ENCODE assay signal across 9 mouse cellular contexts in genomic region chr17:65872051-65872450, GRCm38 (mm10). TPM values are rescaled to one million over a fixed set of nuclear protein-coding genes. Genes with fewer than 3 reads are reported as not detected.
DNase-seq lines count a peak whose midpoint lies in the region; ATAC-seq and TF ChIP-seq lines count a peak whose summit lies in the region.
"Had no signal": no experiment of that assay in that cellular context is flagged by ENCODE, and none has a peak within 500 bp of the region (broad histone marks: within the 10 kb centered on the region; RNA-seq: fewer than 3 reads in every experiment).

No protein-coding gene starts in this region.

- no peak overlapping the region for H3K4me3 ChIP-seq in hindbrain, embryonic 11.5 days (ENCODE audit: low read depth, low read length)
- H3K4me3 ChIP-seq in hindbrain, embryonic 16.5 days (ENCODE audit: low read length), result no peak overlapping the region
- H3K4me3 ChIP-seq in hindbrain, postnatal 0 days (ENCODE audit: low read length), result no peak overlapping the region
- H3K4me3 ChIP-seq: heart, embryonic 12.5 days had no signal

- H3K36me3 ChIP-seq in hindbrain, embryonic 11.5 days (ENCODE audit: control insufficient read depth, insufficient read depth, low read length), result no peaks in the 10 kb centered on the region
- no peaks in the 10 kb centered on the region for H3K36me3 ChIP-seq in hindbrain, embryonic 16.5 days (ENCODE audit: control insufficient read depth, insufficient read depth, low read length)
- H3K36me3 ChIP-seq in hindbrain, postnatal 0 days (ENCODE audit: insufficient read depth, low read length), result no peaks in the 10 kb centered on the region

- H3K4me1 ChIP-seq in hindbrain, embryonic 11.5 days (replicated peaks; ENCODE audit: control insufficient read depth, insufficient read depth, low read length), result no peaks in the 10 kb centered on the region
- peaks cover 9% of the 10 kb centered on the region for H3K4me1 ChIP-seq in hindbrain, embryonic 16.5 days (ENCODE audit: control insufficient read depth, insufficient read depth, low read depth, low read length)
- peaks cover 13% of the 10 kb centered on the region for H3K4me1 ChIP-seq in hindbrain, postnatal 0 days (ENCODE audit: insufficient read depth, low read length)

- no peak for ATAC-seq in hindbrain, embryonic 11.5 days (ENCODE audit: low FRiP score)
- ATAC-seq in hindbrain, embryonic 16.5 days, result no peak
- ATAC-seq in hindbrain, postnatal 0 days, result no peak

- no peak for DNase-seq in hindbrain, embryonic 11.5 days (ENCODE audit: low spot score)
- DNase-seq in thymus, postnatal 0 days (ENCODE audit: low spot score), result peak; percentile 46
- DNase-seq in thymus, postnatal 36 days, result no peak
- no peak for DNase-seq in hindbrain, postnatal 0 days (ENCODE audit: low spot score)
- peak; percentile 18 for DNase-seq in thymus, postnatal 25 days
- DNase-seq in frontal cortex, postnatal 10 days (ENCODE audit: low spot score in 2 of 2), result no peak
- no peak for DNase-seq in T-cell, adult 2 months (ENCODE audit: low spot score)

- H3K9ac ChIP-seq in hindbrain, embryonic 11.5 days (ENCODE audit: low read depth, low read length), result no peak overlapping the region
- no peak overlapping the region for H3K9ac ChIP-seq in hindbrain, embryonic 16.5 days (ENCODE audit: low read depth, low read length)
- no peak overlapping the region for H3K9ac ChIP-seq in hindbrain, postnatal 0 days (replicated peaks; ENCODE audit: low read length)
- H3K9ac ChIP-seq: heart, embryonic 12.5 days had no signal

- 0 out of 2 replicates have a peak overlapping the region, but pooled peaks have one; percentile 17 for H3K27ac ChIP-seq in hindbrain, embryonic 11.5 days (ENCODE audit: low read depth, low read length)
- no peak overlapping the region for H3K27ac ChIP-seq in hindbrain, embryonic 16.5 days (ENCODE audit: low read depth, low read length)
- peak overlapping the region; percentile 36; the same call in 1 of the 2 replicates for H3K27ac ChIP-seq in hindbrain, postnatal 0 days

- WGBS in hindbrain, embryonic 11.5 days, result 74% methylated on average over 6 of the region's 6 CpGs
- 63% methylated on average over 6 of the region's 6 CpGs for WGBS in hindbrain, embryonic 16.5 days
- 63% methylated on average over 6 of the region's 6 CpGs for WGBS in hindbrain, postnatal 0 days

- H3K27me3 ChIP-seq in hindbrain, embryonic 11.5 days (ENCODE audit: control insufficient read depth, insufficient read depth, low read length), result no peaks in the 10 kb centered on the region
- no peaks in the 10 kb centered on the region for H3K27me3 ChIP-seq in hindbrain, embryonic 16.5 days (replicated peaks; ENCODE audit: control insufficient read depth, insufficient read depth, low read length)
- H3K27me3 ChIP-seq in hindbrain, postnatal 0 days (ENCODE audit: insufficient read depth, low read length), result no peaks in the 10 kb centered on the region
- H3K27me3 ChIP-seq: heart, embryonic 12.5 days had no signal

- H3K4me2 ChIP-seq in hindbrain, embryonic 11.5 days (replicated peaks; ENCODE audit: low read depth, low read length), result no peak overlapping the region
- H3K4me2 ChIP-seq in hindbrain, embryonic 16.5 days (ENCODE audit: low read length), result no peak overlapping the region
- H3K4me2 ChIP-seq in hindbrain, postnatal 0 days (ENCODE audit: low read depth, low read length), result no peak overlapping the region
- H3K4me2 ChIP-seq: heart, embryonic 12.5 days had no signal

- H3K9me3 ChIP-seq in hindbrain, embryonic 11.5 days (ENCODE audit: control insufficient read depth, low read length), result no peaks in the 10 kb centered on the region
- no peaks in the 10 kb centered on the region for H3K9me3 ChIP-seq in hindbrain, embryonic 16.5 days (ENCODE audit: control insufficient read depth, low read length)
- no peaks in the 10 kb centered on the region for H3K9me3 ChIP-seq in hindbrain, postnatal 0 days (ENCODE audit: low read length)
- H3K9me3 ChIP-seq: heart, embryonic 12.5 days had no signal

- no peak for TF ChIP-seq CTCF in hindbrain, postnatal 0 days (IDR thresholded peaks at IDR 0.05; ENCODE audit: low read depth)

RNA-seq across cellular contexts. Expression of gene Ralbp1, which starts 13.5 kb away (rescaled TPM):
- 47.6 and 47.7 TPM in 2 replicates for polyA plus RNA-seq in hindbrain, embryonic 11.5 days (2014; fragmentation: Nextera tagmentation; extraction: Ambion mirVana)
- polyA plus RNA-seq in hindbrain, embryonic 16.5 days (2015; fragmentation: Nextera tagmentation; extraction: Ambion mirVana), result 52.1 and 58.3 TPM in 2 replicates
- 94.9 and 105 TPM in 2 replicates for polyA plus RNA-seq in thymus, postnatal 0 days (2015; fragmentation: Nextera tagmentation; extraction: Ambion mirVana)
- total RNA-seq in hindbrain, postnatal 0 days (2014; rRNA removed), result 34.0 and 35.9 TPM in 2 replicates
- 51.6 and 54.0 TPM in 2 replicates for polyA plus RNA-seq in hindbrain, postnatal 0 days (2015; fragmentation: Nextera tagmentation; extraction: Ambion mirVana)

Comparison
In these comparisons a context has a peak if more than half of its experiments do, and no peak if none do; other contexts are left out.
1. DNase-seq: peak in thymus, postnatal 0 days (single experiment) and thymus, postnatal 25 days (single experiment); none in hindbrain, embryonic 11.5 days (single experiment), thymus, postnatal 36 days (0 of 2), hindbrain, postnatal 0 days (single experiment), frontal cortex, postnatal 10 days (0 of 2) and T-cell, adult 2 months (single experiment).